Mouse (Mus musculus): ENCODE measurements at regions not wholly inside any gene's neighbourhood (a gene's known extent, or its start where the extent isn't known, plus 50 kb on each side); places are given as distances from the start of the nearest gene placed in this dataset.

- no peak overlapping the region for H3K27ac ChIP-seq (ENCODE audit: insufficient read depth, low read length)
- no peaks in the 10 kb centered on the region for H3K36me3 ChIP-seq (ENCODE audit: control insufficient read depth, insufficient read depth, low read length)
- TF ChIP-seq CTCF (IDR thresholded peaks at IDR 0.05; ENCODE audit: extremely low read depth, insufficient read depth, insufficient read length, insufficient replicate concordance) (no peak), POLR2A (IDR thresholded peaks at IDR 0.05; ENCODE audit: low read depth, low read length) (no peak)
- H3K4me1 ChIP-seq (ENCODE audit: control insufficient read depth, insufficient read depth, insufficient read length) = no peaks in the 10 kb centered on the region
- no peak for DNase-seq (ENCODE audit: low read depth in 1 of 2, low spot score in 2 of 2)
- H3K4me3 ChIP-seq (ENCODE audit: extremely low read depth, insufficient read depth, insufficient read length) = no peak overlapping the region
- H3K27me3 ChIP-seq (ENCODE audit: control insufficient read depth, insufficient read depth, low read length) = no peaks in the 10 kb centered on the region
- WGBS = 82% methylated on average over 6 of the region's 6 CpGs
Measured at GRCm38 (mm10) chr13:84047736-84048135, 174.4 kb upstream of the Tmem161b start.

- no peak overlapping the region for H3K27ac ChIP-seq (ENCODE audit: insufficient read depth, low read length)
- H3K4me3 ChIP-seq (ENCODE audit: extremely low read depth, insufficient read depth, insufficient read length) = no peak overlapping the region
- no peaks in the 10 kb centered on the region for H3K27me3 ChIP-seq (ENCODE audit: control insufficient read depth, insufficient read depth, low read length)
- no peak for TF ChIP-seq POLR2A (IDR thresholded peaks at IDR 0.05; ENCODE audit: low read depth, low read length)
- no peak for TF ChIP-seq CTCF (IDR thresholded peaks at IDR 0.05; ENCODE audit: extremely low read depth, insufficient read depth, insufficient read length, insufficient replicate concordance)
- H3K4me1 ChIP-seq (ENCODE audit: control insufficient read depth, insufficient read depth, insufficient read length) = no peaks in the 10 kb centered on the region
- DNase-seq (ENCODE audit: low read depth in 1 of 2, low spot score in 2 of 2) = no peak
- WGBS = 73% methylated on average over 1 of the region's 1 CpGs
- H3K36me3 ChIP-seq (ENCODE audit: control insufficient read depth, insufficient read depth, low read length) = no peaks in the 10 kb centered on the region
Measured at GRCm38 (mm10) chr13:84052221-84052620, 169.9 kb upstream of the Tmem161b start.

GRCm38 (mm10) chr13:84054956-84055355, 167.1 kb upstream of the Tmem161b start:
- Histone ChIP-seq H3K4me3 (ENCODE audit: extremely low read depth, insufficient read depth, insufficient read length) (no peak overlapping the region), H3K36me3 (ENCODE audit: control insufficient read depth, insufficient read depth, low read length) (no peaks in the 10 kb centered on the region), H3K27me3 (ENCODE audit: control insufficient read depth, insufficient read depth, low read length) (no peaks in the 10 kb centered on the region), H3K4me1 (ENCODE audit: control insufficient read depth, insufficient read depth, insufficient read length) (no peaks in the 10 kb centered on the region), H3K27ac (ENCODE audit: insufficient read depth, low read length) (no peak overlapping the region)
- TF ChIP-seq POLR2A (IDR thresholded peaks at IDR 0.05; ENCODE audit: low read depth, low read length) (no peak), CTCF (IDR thresholded peaks at IDR 0.05; ENCODE audit: extremely low read depth, insufficient read depth, insufficient read length, insufficient replicate concordance) (no peak)
- 78% methylated on average over 7 of the region's 7 CpGs for WGBS
- no peak for DNase-seq (ENCODE audit: low read depth in 1 of 2, low spot score in 2 of 2)

GRCm38 (mm10) chr13:84055576-84055975, 166.5 kb upstream of the Tmem161b start:
- Histone ChIP-seq H3K4me3 (ENCODE audit: extremely low read depth, insufficient read depth, insufficient read length) (no peak overlapping the region), H3K27me3 (ENCODE audit: control insufficient read depth, insufficient read depth, low read length) (no peaks in the 10 kb centered on the region), H3K36me3 (ENCODE audit: control insufficient read depth, insufficient read depth, low read length) (no peaks in the 10 kb centered on the region), H3K4me1 (ENCODE audit: control insufficient read depth, insufficient read depth, insufficient read length) (no peaks in the 10 kb centered on the region), H3K27ac (ENCODE audit: insufficient read depth, low read length) (no peak overlapping the region)
- no peak for DNase-seq (ENCODE audit: low read depth in 1 of 2, low spot score in 2 of 2)
- TF ChIP-seq CTCF (IDR thresholded peaks at IDR 0.05; ENCODE audit: extremely low read depth, insufficient read depth, insufficient read length, insufficient replicate concordance) = no peak
- no peak for TF ChIP-seq POLR2A (IDR thresholded peaks at IDR 0.05; ENCODE audit: low read depth, low read length)

GRCm38 (mm10) chr13:84056451-84056850, 165.6 kb upstream of the Tmem161b start:
- Histone ChIP-seq H3K4me3 (ENCODE audit: extremely low read depth, insufficient read depth, insufficient read length) (no peak overlapping the region), H3K36me3 (ENCODE audit: control insufficient read depth, insufficient read depth, low read length) (no peaks in the 10 kb centered on the region), H3K4me1 (ENCODE audit: control insufficient read depth, insufficient read depth, insufficient read length) (no peaks in the 10 kb centered on the region), H3K27me3 (ENCODE audit: control insufficient read depth, insufficient read depth, low read length) (no peaks in the 10 kb centered on the region), H3K27ac (ENCODE audit: insufficient read depth, low read length) (no peak overlapping the region)
- TF ChIP-seq POLR2A (IDR thresholded peaks at IDR 0.05; ENCODE audit: low read depth, low read length) = no peak
- WGBS = 77% methylated on average over 3 of the region's 3 CpGs
- DNase-seq (ENCODE audit: low read depth in 1 of 2, low spot score in 2 of 2) = no peak

GRCm38 (mm10) chr13:84056998-84057397, 165.1 kb upstream of the Tmem161b start:
- TF ChIP-seq POLR2A (IDR thresholded peaks at IDR 0.05; ENCODE audit: low read depth, low read length) (no peak), CTCF (IDR thresholded peaks at IDR 0.05; ENCODE audit: extremely low read depth, insufficient read depth, insufficient read length, insufficient replicate concordance) (no peak)
- no peaks in the 10 kb centered on the region for H3K27me3 ChIP-seq (ENCODE audit: control insufficient read depth, insufficient read depth, low read length)
- 89% methylated on average over 5 of the region's 5 CpGs for WGBS
- DNase-seq (ENCODE audit: low read depth in 1 of 2, low spot score in 2 of 2) = no peak
- H3K4me1 ChIP-seq (ENCODE audit: control insufficient read depth, insufficient read depth, insufficient read length) = no peaks in the 10 kb centered on the region
- H3K36me3 ChIP-seq (ENCODE audit: control insufficient read depth, insufficient read depth, low read length) = no peaks in the 10 kb centered on the region
- no peak overlapping the region for H3K4me3 ChIP-seq (ENCODE audit: extremely low read depth, insufficient read depth, insufficient read length)
- H3K27ac ChIP-seq (ENCODE audit: insufficient read depth, low read length) = no peak overlapping the region

GRCm38 (mm10) chr13:84057456-84057855, 164.6 kb upstream of the Tmem161b start:
- Histone ChIP-seq H3K4me1 (ENCODE audit: control insufficient read depth, insufficient read depth, insufficient read length) (no peaks in the 10 kb centered on the region), H3K4me3 (ENCODE audit: extremely low read depth, insufficient read depth, insufficient read length) (no peak overlapping the region), H3K27me3 (ENCODE audit: control insufficient read depth, insufficient read depth, low read length) (no peaks in the 10 kb centered on the region), H3K36me3 (ENCODE audit: control insufficient read depth, insufficient read depth, low read length) (no peaks in the 10 kb centered on the region), H3K27ac (ENCODE audit: insufficient read depth, low read length) (no peak overlapping the region)
- TF ChIP-seq POLR2A (IDR thresholded peaks at IDR 0.05; ENCODE audit: low read depth, low read length) (no peak), CTCF (IDR thresholded peaks at IDR 0.05; ENCODE audit: extremely low read depth, insufficient read depth, insufficient read length, insufficient replicate concordance) (no peak)
- DNase-seq (ENCODE audit: low read depth in 1 of 2, low spot score in 2 of 2) = no peak
